Mouse (Mus musculus) leukemia stem cell, adult 10-12 weeks (primary cell): ENCODE data around the gene Nop58. TPM values are rescaled to one million over a fixed set of nuclear protein-coding genes. Genes with fewer than 3 reads are reported as not detected.

Source experiments
- polyA plus RNA-seq: library from polyadenylated mRNA; stranded (reverse); fragments of >175 nt; gene quantifications from 2 replicates; pipeline ENCODE4 v1.2.3, GENCODE M21; 2012; ENCODE audit warnings: low replicate concordance

The Nop58 gene
- 14.6 and 60.0 TPM in 2 replicates for polyA plus RNA-seq

DNA sequence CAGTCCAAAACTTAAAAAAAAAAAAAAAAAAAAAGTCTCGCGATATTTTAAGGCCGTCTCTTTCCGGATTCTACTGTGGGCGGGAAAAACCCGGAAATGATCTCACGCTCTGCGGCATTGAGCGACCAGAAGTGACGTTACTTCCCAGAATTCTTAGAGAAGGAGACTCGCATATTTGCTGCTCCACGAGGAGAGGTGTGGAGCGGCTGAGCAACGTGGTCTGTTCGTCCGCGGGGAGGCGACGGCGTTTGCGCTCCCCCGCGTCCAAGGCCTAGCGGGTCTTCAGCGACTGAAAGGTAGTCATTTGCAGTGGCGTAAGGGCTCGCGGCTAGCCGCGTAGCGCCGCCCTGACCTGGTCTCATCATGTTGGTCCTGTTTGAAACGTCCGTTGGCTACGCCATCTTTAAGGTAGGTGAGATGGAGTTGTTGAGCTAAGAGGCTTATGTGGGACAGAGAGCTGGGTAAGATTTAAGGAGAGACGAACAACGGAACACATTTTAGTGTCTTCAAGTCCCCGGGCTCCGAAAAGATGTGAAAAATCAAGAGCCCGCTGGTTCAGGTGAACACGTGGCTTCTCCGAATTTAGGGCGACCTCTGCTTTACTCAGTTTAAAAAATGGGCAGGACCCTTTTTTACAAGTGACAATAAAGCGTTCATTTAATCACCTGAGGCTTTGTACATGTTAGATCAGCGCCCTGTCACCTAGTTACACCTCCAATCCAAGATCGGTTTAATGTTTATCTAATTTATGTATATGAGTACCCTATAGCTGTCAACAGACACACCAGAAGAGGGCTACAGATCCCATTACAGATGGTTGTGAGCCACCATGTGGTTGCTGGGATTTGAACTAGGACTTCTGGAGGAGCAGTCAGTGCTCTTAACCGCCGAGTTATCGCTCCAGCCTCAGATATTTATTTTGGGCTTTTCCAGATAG, at the start of gene Nop58:
Nop58 (plus strand) TSS at position 153 of the 937 bp plus-strand sequence.

DNA sequence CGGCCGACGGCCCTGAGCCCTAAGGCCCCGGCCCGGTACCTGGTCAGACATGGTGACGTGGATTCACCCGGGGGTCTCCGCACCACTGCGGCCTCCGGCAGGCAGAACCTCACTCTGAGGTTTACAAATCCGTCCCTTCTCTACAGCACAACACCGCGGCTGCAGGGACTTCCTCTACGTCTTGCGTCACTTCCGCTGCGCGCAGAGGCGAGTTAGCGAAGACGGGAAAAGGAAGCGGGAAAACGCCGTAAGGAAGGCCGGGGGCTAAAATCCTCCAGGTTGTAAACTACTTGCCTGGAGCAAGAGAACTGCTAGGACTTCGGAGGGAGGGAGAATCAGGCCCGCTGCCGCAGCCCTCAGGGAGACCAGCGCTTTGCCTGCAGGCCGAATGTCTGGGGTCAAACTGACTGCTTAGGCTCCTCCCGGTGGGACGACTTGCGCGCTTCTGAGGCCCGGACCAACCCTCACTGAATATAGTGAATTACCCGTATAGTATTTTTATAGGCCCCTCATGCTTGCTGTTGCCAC, 14.1 kb upstream of the Nop58 start, which contains the start of gene Sumo1:
Sumo1 (minus strand) TSS at position 194 of the 528 bp plus-strand sequence.

DNA sequence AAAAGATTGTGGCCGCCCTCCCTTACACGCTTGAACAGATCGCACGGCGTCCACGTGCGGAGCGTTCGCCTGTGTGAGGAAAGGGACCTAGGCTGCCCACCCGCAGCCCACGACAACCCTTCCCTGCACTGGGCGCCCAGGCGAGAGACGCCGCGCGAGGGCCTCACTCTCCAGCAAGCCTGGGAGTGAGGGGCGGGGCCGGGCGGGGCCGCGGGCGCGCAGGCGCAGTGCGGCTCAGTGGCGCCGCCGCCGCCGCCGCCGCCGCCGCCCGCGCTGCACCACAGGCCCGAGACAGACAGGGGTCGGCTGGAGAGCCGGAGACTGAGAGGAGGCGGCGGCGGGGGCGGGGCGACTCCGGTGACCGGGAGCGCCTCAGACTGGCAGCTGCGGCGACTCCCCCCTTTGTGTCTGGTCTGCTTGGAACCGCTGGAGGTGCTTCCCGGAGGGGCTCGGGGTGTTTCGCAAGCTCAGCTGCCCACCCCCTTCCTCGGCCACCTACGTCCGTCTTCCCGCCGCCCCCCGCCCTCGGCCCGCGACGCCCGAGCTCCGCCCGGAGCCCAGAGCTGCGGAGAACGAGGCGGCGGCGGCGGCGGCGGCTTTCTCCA, 78.5 kb downstream of the Nop58 start, which contains the start of gene Bmpr2:
Bmpr2 (plus strand) TSS at position 237 of the 605 bp plus-strand sequence.

Other genes with a start within 250 kb of the Nop58 start
- gene Fzd7, start 202.5 kb upstream of the Nop58 start, polyA plus RNA-seq = 2.5 and 3.1 TPM in 2 replicates
- not detected in 2 replicates for gene Gm973, start 168.7 kb upstream of the Nop58 start, polyA plus RNA-seq
- gene Sumo1, start 14.1 kb upstream of the Nop58 start, polyA plus RNA-seq = 6.6 and 352 TPM in 2 replicates
- gene Bmpr2, start 78.4 kb downstream of the Nop58 start, polyA plus RNA-seq = 2.3 and 2.7 TPM in 2 replicates
- 19.0 and 30.7 TPM in 2 replicates for gene Fam117b, start 228.0 kb downstream of the Nop58 start, polyA plus RNA-seq